ENCODE assay signal across 12 mouse cellular contexts in genomic region chr11:102037789-102038188, GRCm38 (mm10).
"Had no signal": no experiment of that assay in that cellular context is flagged by ENCODE, and none has a peak within 500 bp of the region (broad histone marks: within the 10 kb centered on the region; RNA-seq: fewer than 3 reads in every experiment).

No protein-coding gene starts in this region.

- DNase-seq: lung, embryonic 14.5 days; lung, postnatal 10 days; lung, postnatal 4 days; midbrain, embryonic 14.5 days; retina, postnatal 1 day; right cerebral cortex, adult 18-20 months; right cerebral cortex, postnatal 25 days; right cerebral cortex, postnatal 4 days; spleen, adult 18-20 months; thymus, adult 18-20 months; thymus, postnatal 14 days; thymus, postnatal 36 days had no signal
